Mouse (Mus musculus) testis, adult 2 months (tissue): ENCODE measurements around the gene Slc44a3.

Experiments used
- CTCF ChIP-seq: fragments of 200-500 bp; IDR thresholded peaks from 2 replicates; pipeline ENCODE4 v1.5.1; 2012; ENCODE audit warnings: low read depth, mild to moderate bottlenecking, inconsistent platforms, low read length, moderate library complexity; ENCODE audit not compliant: control insufficient read depth, insufficient read depth, insufficient replicate concordance
- POLR2A ChIP-seq: fragments of 200-500 bp; IDR thresholded peaks from 2 replicates; pipeline ENCODE4 v1.6.1; 2012; ENCODE audit warnings: low read depth, mild to moderate bottlenecking, inconsistent platforms, low read length, moderate library complexity; ENCODE audit not compliant: control insufficient read depth

DNA sequence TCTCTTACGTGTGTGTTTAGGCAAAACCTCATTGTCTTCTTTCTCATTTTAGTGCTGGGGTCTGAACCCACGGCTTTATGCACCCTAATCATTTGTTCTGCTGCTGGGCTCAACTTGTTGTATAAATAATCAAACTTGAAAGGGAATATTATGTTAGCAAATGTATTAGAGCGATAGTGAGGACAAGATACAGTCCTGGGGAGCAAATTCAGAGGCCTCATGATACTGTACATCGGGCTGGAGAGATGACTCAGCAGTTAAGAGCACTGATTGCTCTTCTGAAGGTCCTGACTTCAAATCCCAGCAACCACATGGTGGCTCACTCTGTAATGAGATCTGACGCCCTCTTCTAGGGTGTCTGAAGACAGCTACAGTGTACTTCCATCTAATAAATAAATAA is 8.4 kb upstream of the Slc44a3 start:
- TF ChIP-seq CTCF (no peak), POLR2A (no peak)
